Mouse (Mus musculus) left cerebral cortex, adult 18-20 months (tissue): ENCODE data around the gene Sh2d1b2. TPM values are rescaled to one million over a fixed set of nuclear protein-coding genes. Genes with fewer than 3 reads are reported as not detected.
"Not testable (repeated sequence)": the region's sequence is repeated elsewhere in the genome, so short reads cannot be mapped to it uniquely, and the experiment has no call there.

Source experiments
- DNase-seq, 2 experiments: peaks; one replicate each; pipeline ENCODE4 v3.0.0; 2021 to 2022; ENCODE audit warnings: low spot score in 2 of 2, mixed read lengths in 1 of 2
- long read RNA-seq, 2 experiments: library from polyadenylated mRNA; stranded (forward); transcript quantifications; one replicate each; pipeline ENCODE4 v2.0.0; 2021
- total RNA-seq, 2 experiments: library from RNA; stranded (reverse); gene quantifications; 2 replicates each; pipeline ENCODE4 v1.2.3; 2021

The Sh2d1b2 gene
- total RNA-seq = not detected
- long read RNA-seq, experiment 1 = 0 reads
- long read RNA-seq, experiment 2 = 0 reads

- DNase-seq = not testable (repeated sequence)
Observed at GRCm38 (mm10) chr1:170232688-170233087, at the start of gene Sh2d1b2. TSS of gene Sh2d1b2 (plus strand) at chr1:170232749.

- no peak for DNase-seq
Observed at GRCm38 (mm10) chr1:170185137-170185536, 47.4 kb upstream of the Sh2d1b2 start.

- no peak for DNase-seq
Observed at GRCm38 (mm10) chr1:170186531-170186930, 46.0 kb upstream of the Sh2d1b2 start.

- peak; percentile 18 to 27 for DNase-seq
Observed at GRCm38 (mm10) chr1:170188601-170189000, 43.9 kb upstream of the Sh2d1b2 start.

- DNase-seq = no peak
Observed at GRCm38 (mm10) chr1:170190225-170190624, 42.3 kb upstream of the Sh2d1b2 start.

- DNase-seq = no peak
Observed at GRCm38 (mm10) chr1:170191925-170192324, 40.6 kb upstream of the Sh2d1b2 start.

- no peak for DNase-seq
Observed at GRCm38 (mm10) chr1:170196211-170196610, 36.3 kb upstream of the Sh2d1b2 start.

GRCm38 (mm10) chr1:170200379-170200778 lies 32.2 kb upstream of the Sh2d1b2 start:
- DNase-seq = peak; percentile 37 to 44

GRCm38 (mm10) chr1:170206395-170206794 lies 26.2 kb upstream of the Sh2d1b2 start:
- DNase-seq = no peak

- DNase-seq = no peak
Observed at GRCm38 (mm10) chr1:170213181-170213879, 19.2 kb upstream of the Sh2d1b2 start.

- no peak for DNase-seq
Observed at GRCm38 (mm10) chr1:170214383-170214756, 18.2 kb upstream of the Sh2d1b2 start.

GRCm38 (mm10) chr1:170214757-170215522 lies 17.6 kb upstream of the Sh2d1b2 start, which contains the start of gene Uhmk1:
TSS of gene Uhmk1 (minus strand) at chr1:170215397.
- peak; percentile 86 to 92 for DNase-seq

GRCm38 (mm10) chr1:170215590-170215989 lies 17.0 kb upstream of the Sh2d1b2 start:
- DNase-seq = no peak

- no peak for DNase-seq
Observed at GRCm38 (mm10) chr1:170218091-170218884, 14.3 kb upstream of the Sh2d1b2 start.

- DNase-seq = no peak
Observed at GRCm38 (mm10) chr1:170220351-170220750, 12.2 kb upstream of the Sh2d1b2 start.

- no peak for DNase-seq
Observed at GRCm38 (mm10) chr1:170223276-170223675, 9.3 kb upstream of the Sh2d1b2 start.

GRCm38 (mm10) chr1:170245016-170245415 lies 12.5 kb downstream of the Sh2d1b2 start:
- no peak for DNase-seq

- no peak for DNase-seq
Observed at GRCm38 (mm10) chr1:170254893-170255559, 22.5 kb downstream of the Sh2d1b2 start.

- DNase-seq = peak; percentile 86 to 89
Observed at GRCm38 (mm10) chr1:170255560-170255910, 23.0 kb downstream of the Sh2d1b2 start.

- no peak for DNase-seq
Observed at GRCm38 (mm10) chr1:170270281-170270680, 37.7 kb downstream of the Sh2d1b2 start.

- no peak for DNase-seq
Observed at GRCm38 (mm10) chr1:170270696-170271095, 38.1 kb downstream of the Sh2d1b2 start.
